Mouse (Mus musculus): ENCODE measurements around the gene Mmp7. TPM values are rescaled to one million over a fixed set of nuclear protein-coding genes. Genes with fewer than 3 reads are reported as not detected.

Mmp7 gene
- polyA plus RNA-seq, 1 experiment from 2014 or later, result 0.84 TPM

GRCm38 (mm10) chr9:7672985-7673384 lies 18.9 kb upstream of the Mmp7 start:
- Histone ChIP-seq H3K4me3 (ENCODE audit: low read depth, low read length) (no peak overlapping the region), H3K4me2 (ENCODE audit: low read length) (no peak overlapping the region), H3K4me1 (replicated peaks; ENCODE audit: control insufficient read depth, insufficient read depth, low read length) (no peaks in the 10 kb centered on the region), H3K9ac (ENCODE audit: low read length) (no peak overlapping the region), H3K9me3 (ENCODE audit: control insufficient read depth, low read length) (no peaks in the 10 kb centered on the region), H3K27me3 (replicated peaks; ENCODE audit: control insufficient read depth, insufficient read depth, low read length) (no peaks in the 10 kb centered on the region), H3K27ac (ENCODE audit: low read depth) (no peak overlapping the region), H3K36me3 (ENCODE audit: control insufficient read depth, insufficient read depth, low read length) (no peaks in the 10 kb centered on the region)
- WGBS, result 83% methylated on average over 9 of the region's 9 CpGs
- DNase-seq (ENCODE audit: low spot score), result no peak
- no peak for ATAC-seq (replicated peaks; ENCODE audit: low FRiP score, low TSS enrichment, low read depth)

DNA sequence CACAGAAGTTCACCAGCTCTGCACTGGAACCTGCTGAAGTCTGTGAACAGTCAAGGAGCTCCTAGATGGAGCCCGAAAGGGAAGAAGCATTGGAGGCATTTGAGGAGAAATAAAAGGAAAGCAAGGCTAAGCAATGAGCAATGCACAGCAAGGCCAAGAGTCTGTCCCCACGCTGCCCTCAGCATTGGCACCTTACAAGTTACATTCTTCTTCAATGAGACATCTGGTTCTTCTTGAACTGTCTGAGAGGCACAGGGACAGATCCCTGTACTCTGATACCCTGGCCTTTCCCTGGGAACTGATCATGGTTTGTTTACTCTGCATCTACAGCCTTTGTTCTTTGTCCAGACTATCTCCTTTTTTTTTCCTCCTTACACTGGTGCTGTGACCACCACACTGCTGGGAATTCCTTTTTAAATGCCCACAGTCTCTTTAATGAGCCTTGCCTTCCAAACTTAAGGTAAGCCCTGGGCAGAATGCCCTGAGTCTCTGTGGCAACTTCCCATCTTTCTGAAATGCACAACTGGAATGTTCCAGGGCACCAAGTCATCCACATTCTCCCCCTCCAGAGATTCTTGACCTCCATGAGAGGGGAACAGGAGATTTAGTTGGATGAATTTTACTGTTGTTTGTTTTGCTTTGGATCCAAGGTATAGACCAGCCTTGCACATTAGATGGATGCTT lies 13.6 kb upstream of the Mmp7 start:
- H3K4me2 ChIP-seq (ENCODE audit: low read length), result no peak overlapping the region
- ATAC-seq (replicated peaks; ENCODE audit: low FRiP score, low TSS enrichment, low read depth) (no peak), DNase-seq (ENCODE audit: low spot score) (no peak)
- no peaks in the 10 kb centered on the region for H3K27me3 ChIP-seq (replicated peaks; ENCODE audit: control insufficient read depth, insufficient read depth, low read length)
- no peaks in the 10 kb centered on the region for H3K36me3 ChIP-seq (ENCODE audit: control insufficient read depth, insufficient read depth, low read length)
- no peaks in the 10 kb centered on the region for H3K9me3 ChIP-seq (ENCODE audit: control insufficient read depth, low read length)
- H3K9ac ChIP-seq (ENCODE audit: low read length), result no peak overlapping the region
- 75% methylated on average over 2 of the region's 2 CpGs for WGBS
- no peak overlapping the region for H3K27ac ChIP-seq (ENCODE audit: low read depth)
- no peaks in the 10 kb centered on the region for H3K4me1 ChIP-seq (replicated peaks; ENCODE audit: control insufficient read depth, insufficient read depth, low read length)
- H3K4me3 ChIP-seq (ENCODE audit: low read depth, low read length), result no peak overlapping the region

DNA sequence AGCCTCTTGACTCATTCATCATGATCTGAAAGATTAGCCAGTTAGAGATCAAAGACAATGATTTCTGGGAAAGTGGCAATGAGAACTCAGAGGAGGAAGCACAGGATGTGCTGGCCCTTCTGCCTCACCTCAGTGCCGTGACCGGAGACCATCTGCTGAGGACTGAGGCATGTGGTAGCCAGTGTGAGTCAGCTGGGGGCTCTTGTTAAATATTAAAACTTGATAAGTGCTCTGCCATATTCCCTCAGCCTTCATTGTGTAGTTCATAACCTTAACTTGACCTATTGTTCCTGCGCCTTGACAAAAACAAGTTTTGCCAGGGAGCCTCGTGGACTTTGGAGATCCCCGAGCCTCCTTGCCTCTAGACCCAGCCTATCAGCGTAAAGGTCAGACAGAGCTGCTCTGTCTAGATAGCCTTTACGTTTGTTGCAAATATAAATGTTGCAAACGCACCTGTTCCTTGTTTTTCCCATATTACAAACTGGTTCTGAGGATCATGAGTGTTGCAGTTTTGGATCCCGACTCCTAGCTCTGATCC lies 9.7 kb upstream of the Mmp7 start:
- H3K9me3 ChIP-seq (ENCODE audit: control insufficient read depth, low read length), result no peaks in the 10 kb centered on the region
- H3K4me3 ChIP-seq (ENCODE audit: low read depth, low read length), result no peak overlapping the region
- no peak for ATAC-seq (replicated peaks; ENCODE audit: low FRiP score, low TSS enrichment, low read depth)
- no peaks in the 10 kb centered on the region for H3K4me1 ChIP-seq (replicated peaks; ENCODE audit: control insufficient read depth, insufficient read depth, low read length)
- no peak overlapping the region for H3K27ac ChIP-seq (ENCODE audit: low read depth)
- WGBS, result 78% methylated on average over 9 of the region's 9 CpGs
- no peaks in the 10 kb centered on the region for H3K36me3 ChIP-seq (ENCODE audit: control insufficient read depth, insufficient read depth, low read length)
- no peaks in the 10 kb centered on the region for H3K27me3 ChIP-seq (replicated peaks; ENCODE audit: control insufficient read depth, insufficient read depth, low read length)
- H3K4me2 ChIP-seq (ENCODE audit: low read length), result no peak overlapping the region
- DNase-seq (ENCODE audit: low spot score), result no peak
- no peak overlapping the region for H3K9ac ChIP-seq (ENCODE audit: low read length)

GRCm38 (mm10) chr9:7686024-7686423 lies 5.9 kb upstream of the Mmp7 start:
- Histone ChIP-seq H3K36me3 (ENCODE audit: control insufficient read depth, insufficient read depth, low read length) (no peaks in the 10 kb centered on the region), H3K27ac (ENCODE audit: low read depth) (no peak overlapping the region), H3K4me3 (ENCODE audit: low read depth, low read length) (no peak overlapping the region), H3K4me2 (ENCODE audit: low read length) (no peak overlapping the region), H3K9me3 (ENCODE audit: control insufficient read depth, low read length) (no peaks in the 10 kb centered on the region), H3K4me1 (replicated peaks; ENCODE audit: control insufficient read depth, insufficient read depth, low read length) (no peaks in the 10 kb centered on the region), H3K27me3 (replicated peaks; ENCODE audit: control insufficient read depth, insufficient read depth, low read length) (no peaks in the 10 kb centered on the region), H3K9ac (ENCODE audit: low read length) (no peak overlapping the region)
- ATAC-seq (replicated peaks; ENCODE audit: low FRiP score, low TSS enrichment, low read depth) (no peak), DNase-seq (ENCODE audit: low spot score) (no peak)
- 82% methylated on average over 2 of the region's 2 CpGs for WGBS

DNA sequence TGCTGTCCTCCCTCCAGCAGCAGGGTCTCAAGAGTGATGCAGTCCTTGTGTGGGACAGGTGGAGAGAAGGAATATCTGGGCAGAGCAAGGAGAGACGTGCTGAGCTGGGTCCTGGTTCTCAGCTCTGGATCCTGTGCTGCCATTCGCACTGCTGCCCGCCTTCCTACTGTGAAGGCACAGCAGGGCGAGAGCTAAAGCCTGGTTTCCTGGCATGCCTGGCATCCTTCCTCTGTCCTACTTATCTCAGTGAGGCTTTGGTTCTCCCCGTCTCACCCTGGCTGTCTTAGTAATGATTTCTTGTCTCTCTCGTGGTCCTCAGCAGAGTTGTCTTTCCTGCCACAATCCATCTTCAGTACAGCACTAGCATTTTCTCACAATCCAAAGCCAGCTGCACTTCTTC lies 2.1 kb upstream of the Mmp7 start:
- Histone ChIP-seq H3K9me3 (ENCODE audit: control insufficient read depth, low read length) (no peaks in the 10 kb centered on the region), H3K27ac (ENCODE audit: low read depth) (no peak overlapping the region), H3K36me3 (ENCODE audit: control insufficient read depth, insufficient read depth, low read length) (no peaks in the 10 kb centered on the region), H3K4me2 (ENCODE audit: low read length) (no peak overlapping the region), H3K4me1 (replicated peaks; ENCODE audit: control insufficient read depth, insufficient read depth, low read length) (no peaks in the 10 kb centered on the region), H3K4me3 (ENCODE audit: low read depth, low read length) (no peak overlapping the region), H3K27me3 (replicated peaks; ENCODE audit: control insufficient read depth, insufficient read depth, low read length) (no peaks in the 10 kb centered on the region), H3K9ac (ENCODE audit: low read length) (no peak overlapping the region)
- DNase-seq (ENCODE audit: low spot score) (no peak), ATAC-seq (replicated peaks; ENCODE audit: low FRiP score, low TSS enrichment, low read depth) (no peak)
- 57% methylated on average over 6 of the region's 6 CpGs for WGBS

- Histone ChIP-seq H3K36me3 (ENCODE audit: control insufficient read depth, insufficient read depth, low read length) (no peaks in the 10 kb centered on the region), H3K27me3 (replicated peaks; ENCODE audit: control insufficient read depth, insufficient read depth, low read length) (no peaks in the 10 kb centered on the region), H3K9ac (ENCODE audit: low read length) (no peak overlapping the region), H3K4me1 (replicated peaks; ENCODE audit: control insufficient read depth, insufficient read depth, low read length) (no peaks in the 10 kb centered on the region), H3K27ac (ENCODE audit: low read depth) (no peak overlapping the region), H3K4me3 (ENCODE audit: low read depth, low read length) (no peak overlapping the region), H3K9me3 (ENCODE audit: control insufficient read depth, low read length) (no peaks in the 10 kb centered on the region), H3K4me2 (ENCODE audit: low read length) (no peak overlapping the region)
- DNase-seq (ENCODE audit: low spot score) (no peak), ATAC-seq (replicated peaks; ENCODE audit: low FRiP score, low TSS enrichment, low read depth) (no peak)
- 87% methylated on average over 3 of the region's 3 CpGs for WGBS
Observed at GRCm38 (mm10) chr9:7693961-7694360, 2.1 kb downstream of the Mmp7 start.

GRCm38 (mm10) chr9:7695646-7696045 lies 3.8 kb downstream of the Mmp7 start:
- Histone ChIP-seq H3K27ac (ENCODE audit: low read depth) (no peak overlapping the region), H3K4me3 (ENCODE audit: low read depth, low read length) (no peak overlapping the region), H3K4me2 (ENCODE audit: low read length) (no peak overlapping the region), H3K9me3 (ENCODE audit: control insufficient read depth, low read length) (no peaks in the 10 kb centered on the region), H3K36me3 (ENCODE audit: control insufficient read depth, insufficient read depth, low read length) (no peaks in the 10 kb centered on the region), H3K9ac (ENCODE audit: low read length) (no peak overlapping the region), H3K4me1 (replicated peaks; ENCODE audit: control insufficient read depth, insufficient read depth, low read length) (no peaks in the 10 kb centered on the region), H3K27me3 (replicated peaks; ENCODE audit: control insufficient read depth, insufficient read depth, low read length) (no peaks in the 10 kb centered on the region)
- DNase-seq (ENCODE audit: low spot score) (no peak), ATAC-seq (replicated peaks; ENCODE audit: low FRiP score, low TSS enrichment, low read depth) (no peak)
- WGBS, result 77% methylated on average over 3 of the region's 3 CpGs

GRCm38 (mm10) chr9:7708698-7709097 lies 16.8 kb downstream of the Mmp7 start:
- Histone ChIP-seq H3K36me3 (ENCODE audit: control insufficient read depth, insufficient read depth, low read length) (no peaks in the 10 kb centered on the region), H3K4me3 (ENCODE audit: low read depth, low read length) (no peak overlapping the region), H3K27ac (ENCODE audit: low read depth) (no peak overlapping the region), H3K9me3 (ENCODE audit: control insufficient read depth, low read length) (no peaks in the 10 kb centered on the region), H3K9ac (ENCODE audit: low read length) (no peak overlapping the region), H3K27me3 (replicated peaks; ENCODE audit: control insufficient read depth, insufficient read depth, low read length) (no peaks in the 10 kb centered on the region), H3K4me2 (ENCODE audit: low read length) (no peak overlapping the region), H3K4me1 (replicated peaks; ENCODE audit: control insufficient read depth, insufficient read depth, low read length) (no peaks in the 10 kb centered on the region)
- 63% methylated on average over 6 of the region's 6 CpGs for WGBS
- DNase-seq (ENCODE audit: low spot score), result no peak
- ATAC-seq (replicated peaks; ENCODE audit: low FRiP score, low TSS enrichment, low read depth), result no peak

GRCm38 (mm10) chr9:7711196-7711595 lies 19.3 kb downstream of the Mmp7 start:
- 84% methylated on average over 4 of the region's 4 CpGs for WGBS
- H3K4me3 ChIP-seq (ENCODE audit: low read depth, low read length), result no peak overlapping the region
- H3K9me3 ChIP-seq (ENCODE audit: control insufficient read depth, low read length), result no peaks in the 10 kb centered on the region
- no peak overlapping the region for H3K27ac ChIP-seq (ENCODE audit: low read depth)
- H3K36me3 ChIP-seq (ENCODE audit: control insufficient read depth, insufficient read depth, low read length), result no peaks in the 10 kb centered on the region
- H3K27me3 ChIP-seq (replicated peaks; ENCODE audit: control insufficient read depth, insufficient read depth, low read length), result no peaks in the 10 kb centered on the region
- ATAC-seq (replicated peaks; ENCODE audit: low FRiP score, low TSS enrichment, low read depth) (no peak), DNase-seq (ENCODE audit: low spot score) (no peak)
- no peak overlapping the region for H3K9ac ChIP-seq (ENCODE audit: low read length)
- no peaks in the 10 kb centered on the region; the same call in 1 of the 2 replicates for H3K4me1 ChIP-seq (replicated peaks; ENCODE audit: control insufficient read depth, insufficient read depth, low read length)
- H3K4me2 ChIP-seq (ENCODE audit: low read length), result no peak overlapping the region
